Mouse (Mus musculus): ENCODE data around the gene Mrps17. TPM values are rescaled to one million over a fixed set of nuclear protein-coding genes. Genes with fewer than 3 reads are reported as not detected.
"Not testable (repeated sequence)": the region's sequence is repeated elsewhere in the genome, so short reads cannot be mapped to it uniquely, and the experiment has no call there.

The Mrps17 gene
- 76.4 and 94.7 TPM in 2 replicates for polyA plus RNA-seq (2011; ENCODE audit: insufficient read depth, insufficient read length, low read depth, missing spikeins)

DNA sequence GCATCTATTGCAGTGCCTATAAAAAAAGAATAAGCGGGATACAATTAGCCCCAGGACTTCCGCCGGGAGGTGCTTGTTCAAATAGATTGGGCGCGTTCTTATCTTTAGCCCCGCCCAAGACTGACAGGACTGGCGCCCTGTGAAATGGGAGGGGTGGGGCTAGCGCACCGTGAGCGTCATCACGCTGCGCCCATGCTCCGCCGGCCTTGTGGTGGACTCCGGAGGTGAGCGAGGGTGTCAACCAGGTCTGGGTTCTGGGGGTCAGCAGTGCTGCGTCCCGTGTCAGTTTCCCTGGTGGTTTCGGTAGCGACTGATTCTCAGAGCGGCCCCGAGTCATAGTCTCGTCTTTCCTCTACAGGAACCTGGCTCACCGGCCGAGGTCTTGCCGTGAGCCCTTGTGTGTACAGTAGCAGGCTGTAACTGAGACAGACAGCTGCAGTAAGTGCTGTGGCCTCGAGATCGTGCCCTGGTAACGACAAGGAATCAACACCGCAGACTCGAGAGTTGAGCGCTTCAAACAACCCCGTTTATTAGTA is at the start of gene Mrps17:
Mrps17 (plus strand) TSS at position 172 of the 536 bp plus-strand sequence.
- Histone ChIP-seq H3K4me3 (ENCODE audit: low read depth, low read length) (peak within 1 kb of the TSS; percentile 77), H3K27me3 (ENCODE audit: control insufficient read depth, insufficient read depth, low read length, poor library complexity, severe bottlenecking) (no peaks in the 10 kb centered on the region), H3K9ac (ENCODE audit: low read depth, poor library complexity, severe bottlenecking) (peak within 1 kb of the TSS; percentile 28), H3K9me3 (replicated peaks; ENCODE audit: control insufficient read depth, insufficient read depth, low read length, poor library complexity, severe bottlenecking) (no peaks in the 10 kb centered on the region), H3K27ac (ENCODE audit: insufficient read depth, low read length) (no peak within 1 kb of the TSS), H3K36me3 (ENCODE audit: control insufficient read depth, insufficient read depth, low read length, poor library complexity, severe bottlenecking) (peaks cover 15% of the 10 kb centered on the region), H3K4me1 (ENCODE audit: control insufficient read depth, insufficient read depth, low read length) (no peaks in the 10 kb centered on the region)
- no peak for TF ChIP-seq EP300 (IDR thresholded peaks at IDR 0.05; ENCODE audit: insufficient read depth, low read depth, low read length)
- peak; percentile 43 for TF ChIP-seq POLR2A (IDR thresholded peaks at IDR 0.05; ENCODE audit: insufficient read depth, low read length)
- TF ChIP-seq CTCF (IDR thresholded peaks at IDR 0.05; ENCODE audit: low read depth, low read length), result no peak

GRCm38 (mm10) chr5:129666271-129666909 is 48.9 kb upstream of the Mrps17 start:
- Histone ChIP-seq H3K4me3 (ENCODE audit: low read depth, low read length) (no peak overlapping the region), H3K4me1 (ENCODE audit: control insufficient read depth, insufficient read depth, low read length) (no peaks in the 10 kb centered on the region), H3K9me3 (replicated peaks; ENCODE audit: control insufficient read depth, insufficient read depth, low read length, poor library complexity, severe bottlenecking) (no peaks in the 10 kb centered on the region), H3K36me3 (ENCODE audit: control insufficient read depth, insufficient read depth, low read length, poor library complexity, severe bottlenecking) (no peaks in the 10 kb centered on the region), H3K27me3 (ENCODE audit: control insufficient read depth, insufficient read depth, low read length, poor library complexity, severe bottlenecking) (no peaks in the 10 kb centered on the region), H3K27ac (ENCODE audit: insufficient read depth, low read length) (no peak overlapping the region), H3K9ac (ENCODE audit: low read depth, poor library complexity, severe bottlenecking) (no peak overlapping the region)
- TF ChIP-seq POLR2A (IDR thresholded peaks at IDR 0.05; ENCODE audit: insufficient read depth, low read length) (no peak), EP300 (IDR thresholded peaks at IDR 0.05; ENCODE audit: insufficient read depth, low read depth, low read length) (no peak), CTCF (IDR thresholded peaks at IDR 0.05; ENCODE audit: low read depth, low read length) (no peak)

DNA sequence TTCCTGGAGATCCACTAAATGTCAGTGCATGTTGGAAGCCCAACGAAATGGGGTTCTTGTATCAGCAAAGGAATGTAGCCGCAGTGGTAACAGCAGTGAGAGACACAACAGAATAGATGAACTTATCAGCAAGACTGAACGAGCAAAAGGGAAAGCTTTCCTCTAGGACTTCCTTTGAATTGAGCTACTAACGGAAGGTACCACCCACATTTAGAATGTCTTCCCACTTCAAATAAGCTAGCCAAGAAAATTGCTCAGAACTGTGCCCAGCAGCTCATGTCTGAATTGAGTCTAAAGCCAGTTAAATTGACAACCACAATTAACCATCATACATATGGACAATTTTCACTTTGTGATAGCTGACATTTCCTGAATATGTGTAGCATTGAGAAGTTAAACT is 47.4 kb upstream of the Mrps17 start:
- H3K4me1 ChIP-seq (ENCODE audit: control insufficient read depth, insufficient read depth, low read length), result no peaks in the 10 kb centered on the region
- H3K36me3 ChIP-seq (ENCODE audit: control insufficient read depth, insufficient read depth, low read length, poor library complexity, severe bottlenecking), result no peaks in the 10 kb centered on the region
- H3K27me3 ChIP-seq (ENCODE audit: control insufficient read depth, insufficient read depth, low read length, poor library complexity, severe bottlenecking), result no peaks in the 10 kb centered on the region
- TF ChIP-seq CTCF (IDR thresholded peaks at IDR 0.05; ENCODE audit: low read depth, low read length) (no peak), POLR2A (IDR thresholded peaks at IDR 0.05; ENCODE audit: insufficient read depth, low read length) (no peak), EP300 (IDR thresholded peaks at IDR 0.05; ENCODE audit: insufficient read depth, low read depth, low read length) (no peak)
- H3K4me3 ChIP-seq (ENCODE audit: low read depth, low read length), result no peak overlapping the region
- H3K9me3 ChIP-seq (replicated peaks; ENCODE audit: control insufficient read depth, insufficient read depth, low read length, poor library complexity, severe bottlenecking), result no peaks in the 10 kb centered on the region
- H3K27ac ChIP-seq (ENCODE audit: insufficient read depth, low read length), result no peak overlapping the region
- H3K9ac ChIP-seq (ENCODE audit: low read depth, poor library complexity, severe bottlenecking), result no peak overlapping the region

DNA sequence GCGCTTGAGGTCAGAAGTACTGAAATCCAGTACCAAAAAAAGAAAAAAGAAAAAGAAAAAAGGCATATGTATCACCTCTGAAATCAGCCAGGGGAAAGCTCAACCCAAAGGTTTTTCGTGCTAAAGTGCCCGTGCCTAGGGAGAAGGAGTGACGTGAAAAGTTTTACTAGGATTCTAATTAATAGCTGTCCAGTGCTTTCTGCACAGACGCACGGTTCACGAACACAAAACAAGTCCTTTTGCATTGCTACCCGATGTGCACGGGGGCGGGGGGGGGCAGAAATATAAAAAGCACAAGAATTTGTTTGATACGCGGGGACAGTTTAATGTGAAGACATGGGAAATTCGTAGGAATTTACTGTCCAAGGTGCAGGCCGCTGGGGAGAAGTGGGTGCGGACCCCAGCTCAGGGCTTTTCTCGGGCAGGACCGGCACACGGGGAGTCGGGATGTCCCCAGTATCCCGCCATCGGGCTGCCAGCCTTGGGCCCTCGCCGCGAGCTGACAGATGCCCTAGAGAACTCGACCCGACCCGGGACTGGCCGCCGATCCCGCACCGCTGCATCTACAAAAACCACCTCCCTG is 45.8 kb upstream of the Mrps17 start:
- Histone ChIP-seq H3K9ac (ENCODE audit: low read depth, poor library complexity, severe bottlenecking) (peak overlapping the region; percentile 86), H3K4me3 (ENCODE audit: low read depth, low read length) (peak overlapping the region; percentile 77), H3K36me3 (ENCODE audit: control insufficient read depth, insufficient read depth, low read length, poor library complexity, severe bottlenecking) (no peaks in the 10 kb centered on the region), H3K4me1 (ENCODE audit: control insufficient read depth, insufficient read depth, low read length) (no peaks in the 10 kb centered on the region), H3K9me3 (replicated peaks; ENCODE audit: control insufficient read depth, insufficient read depth, low read length, poor library complexity, severe bottlenecking) (no peaks in the 10 kb centered on the region; the same call in 1 of the 2 replicates), H3K27me3 (ENCODE audit: control insufficient read depth, insufficient read depth, low read length, poor library complexity, severe bottlenecking) (no peaks in the 10 kb centered on the region), H3K27ac (ENCODE audit: insufficient read depth, low read length) (no peak overlapping the region)
- no peak for TF ChIP-seq CTCF (IDR thresholded peaks at IDR 0.05; ENCODE audit: low read depth, low read length)
- no peak for TF ChIP-seq EP300 (IDR thresholded peaks at IDR 0.05; ENCODE audit: insufficient read depth, low read depth, low read length)

DNA sequence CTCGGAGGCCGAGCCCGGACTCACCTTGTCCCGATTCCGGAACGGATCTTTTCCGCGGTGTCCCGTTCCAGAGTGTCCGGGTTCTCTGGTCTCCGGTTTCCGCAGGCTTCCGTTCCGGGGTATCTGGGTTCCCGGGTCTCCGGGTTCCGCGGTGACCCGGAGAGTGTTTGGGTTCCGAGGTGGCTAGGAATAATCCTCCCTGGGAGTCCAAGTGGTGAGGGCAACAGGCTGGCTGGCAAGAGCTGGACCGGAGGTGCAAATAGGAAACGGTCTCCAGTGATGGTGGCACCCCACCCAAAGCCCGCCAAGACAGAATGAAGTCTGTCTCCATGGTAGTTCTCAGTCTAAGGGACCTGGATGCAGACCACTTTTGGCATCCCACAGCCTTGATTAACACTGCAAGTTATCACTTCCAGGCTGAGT is 45.2 kb upstream of the Mrps17 start, which contains the start of gene Zfp11:
Zfp11 (minus strand) TSS at position 64 of the 423 bp plus-strand sequence.
- TF ChIP-seq POLR2A (IDR thresholded peaks at IDR 0.05; ENCODE audit: insufficient read depth, low read length) (peak; percentile 87), EP300 (IDR thresholded peaks at IDR 0.05; ENCODE audit: insufficient read depth, low read depth, low read length) (0 out of 2 replicates have a peak, but pooled peaks have one; percentile 18), CTCF (IDR thresholded peaks at IDR 0.05; ENCODE audit: low read depth, low read length) (no peak)
- H3K27ac ChIP-seq (ENCODE audit: insufficient read depth, low read length), result no peak within 1 kb of the TSS
- no peaks in the 10 kb centered on the region for H3K27me3 ChIP-seq (ENCODE audit: control insufficient read depth, insufficient read depth, low read length, poor library complexity, severe bottlenecking)
- no peaks in the 10 kb centered on the region for H3K36me3 ChIP-seq (ENCODE audit: control insufficient read depth, insufficient read depth, low read length, poor library complexity, severe bottlenecking)
- H3K9me3 ChIP-seq (replicated peaks; ENCODE audit: control insufficient read depth, insufficient read depth, low read length, poor library complexity, severe bottlenecking), result no peaks in the 10 kb centered on the region; the same call in 1 of the 2 replicates
- H3K4me3 ChIP-seq (ENCODE audit: low read depth, low read length), result peak within 1 kb of the TSS; percentile 77
- peak within 1 kb of the TSS; percentile 86 for H3K9ac ChIP-seq (ENCODE audit: low read depth, poor library complexity, severe bottlenecking)
- no peaks in the 10 kb centered on the region for H3K4me1 ChIP-seq (ENCODE audit: control insufficient read depth, insufficient read depth, low read length)

GRCm38 (mm10) chr5:129685141-129685540 is 30.2 kb upstream of the Mrps17 start:
- H3K4me1 ChIP-seq (ENCODE audit: control insufficient read depth, insufficient read depth, low read length); H3K27me3 ChIP-seq (ENCODE audit: control insufficient read depth, insufficient read depth, low read length, poor library complexity, severe bottlenecking); H3K27ac ChIP-seq (ENCODE audit: insufficient read depth, low read length); H3K9ac ChIP-seq (ENCODE audit: low read depth, poor library complexity, severe bottlenecking); H3K4me3 ChIP-seq (ENCODE audit: low read depth, low read length); H3K9me3 ChIP-seq (replicated peaks; ENCODE audit: control insufficient read depth, insufficient read depth, low read length, poor library complexity, severe bottlenecking); H3K36me3 ChIP-seq (ENCODE audit: control insufficient read depth, insufficient read depth, low read length, poor library complexity, severe bottlenecking): not testable (repeated sequence)
